Mouse (Mus musculus) midbrain, embryonic 10.5 days (tissue): Measurements from ENCODE around the gene Tmem88. TPM values are rescaled to one million over a fixed set of nuclear protein-coding genes. Genes with fewer than 3 reads are reported as not detected.
A peak's percentile ranks its signal among the peaks of the same experiment; 100 is the strongest.
"Not testable (repeated sequence)": the region's sequence is repeated elsewhere in the genome, so short reads cannot be mapped to it uniquely, and the experiment has no call there.

Experiments used
- DNase-seq: peaks from one replicate; pipeline ENCODE4 v3.0.0-alpha.2; 2017; ENCODE audit warnings: low spot score
- H3K27ac ChIP-seq: fragments of 300-500 bp; sonication (generic); replicated peaks from 2 replicates; pipeline ENCODE4 v1.5.1; 2016; ENCODE audit warnings: mild to moderate bottlenecking
- H3K27me3 ChIP-seq: fragments of 300-500 bp; sonication (generic); 2 replicates; pipeline ENCODE4 v1.6.1; 2016; ENCODE audit warnings: low read depth, mild to moderate bottlenecking; ENCODE audit not compliant: poor library complexity, severe bottlenecking
- H3K36me3 ChIP-seq: fragments of 300-500 bp; sonication (generic); 2 replicates; pipeline ENCODE4 v1.6.1; 2016; ENCODE audit warnings: mild to moderate bottlenecking, moderate library complexity
- H3K4me1 ChIP-seq: fragments of 300-500 bp; sonication (generic); 2 replicates; pipeline ENCODE4 v1.6.1; 2016
- H3K4me3 ChIP-seq: fragments of 300-500 bp; sonication (generic); 2 replicates; pipeline ENCODE4 v1.5.1; 2016; ENCODE audit warnings: mild to moderate bottlenecking, moderate library complexity
- H3K9me3 ChIP-seq: fragments of 300-500 bp; sonication (generic); replicated peaks from 2 replicates; pipeline ENCODE4 v1.6.1; 2016; ENCODE audit warnings: mild to moderate bottlenecking
- WGBS: fragments of 180-500 bp; shearing (Covaris S2); methylation state at CpG from one replicate; pipeline ENCODE4 v1.1.7; 2016; 5-methylcytosine and 5-hydroxymethylcytosine counted together
- polyA plus RNA-seq: library from polyadenylated mRNA; unstranded; fragments of >200 nt; fragmentation: Nextera tagmentation; extraction: Ambion mirVana; gene quantifications from 2 replicates; pipeline ENCODE4 v1.2.1, GENCODE M21; 2016

The Tmem88 gene
- polyA plus RNA-seq, 1 experiment from 2014 or later = 21.4 TPM

GRCm38 (mm10) chr11:69398486-69399200, 609 bp upstream of the Tmem88 start:
- peak; percentile 38 for DNase-seq
- Histone ChIP-seq H3K4me3 (peak overlapping the region; percentile 63), H3K4me1 (peaks cover 66% of the 10 kb centered on the region), H3K27ac (peak overlapping the region; percentile 79), H3K27me3 (peaks cover 28% of the 10 kb centered on the region), H3K36me3 (peaks cover 46% of the 10 kb centered on the region), H3K9me3 (no peaks in the 10 kb centered on the region)
- 3% methylated on average over 21 of the region's 21 CpGs for WGBS

- peak overlapping the region; percentile 79 for H3K27ac ChIP-seq
- peaks cover 36% of the 10 kb centered on the region for H3K36me3 ChIP-seq
- peak overlapping the region; percentile 63 for H3K4me3 ChIP-seq
- H3K4me1 ChIP-seq = peaks cover 66% of the 10 kb centered on the region
- DNase-seq = peak; percentile 63
- peaks cover 28% of the 10 kb centered on the region for H3K27me3 ChIP-seq
- WGBS = 2% methylated on average over 24 of the region's 24 CpGs
- H3K9me3 ChIP-seq = no peaks in the 10 kb centered on the region
These were observed 415 bp downstream of the Tmem88 start for GRCm38 (mm10) chr11:69397581-69398057.

GRCm38 (mm10) chr11:69396772-69397171, 1.3 kb downstream of the Tmem88 start:
- H3K27ac ChIP-seq = peak overlapping the region; percentile 99
- peaks cover 64% of the 10 kb centered on the region for H3K4me1 ChIP-seq
- peaks cover 28% of the 10 kb centered on the region for H3K27me3 ChIP-seq
- H3K9me3 ChIP-seq = no peaks in the 10 kb centered on the region
- peak; percentile 55 for DNase-seq
- WGBS = 22% methylated on average over 11 of the region's 11 CpGs
- H3K4me3 ChIP-seq = peak overlapping the region; percentile 63
- H3K36me3 ChIP-seq = peaks cover 32% of the 10 kb centered on the region

DNA sequence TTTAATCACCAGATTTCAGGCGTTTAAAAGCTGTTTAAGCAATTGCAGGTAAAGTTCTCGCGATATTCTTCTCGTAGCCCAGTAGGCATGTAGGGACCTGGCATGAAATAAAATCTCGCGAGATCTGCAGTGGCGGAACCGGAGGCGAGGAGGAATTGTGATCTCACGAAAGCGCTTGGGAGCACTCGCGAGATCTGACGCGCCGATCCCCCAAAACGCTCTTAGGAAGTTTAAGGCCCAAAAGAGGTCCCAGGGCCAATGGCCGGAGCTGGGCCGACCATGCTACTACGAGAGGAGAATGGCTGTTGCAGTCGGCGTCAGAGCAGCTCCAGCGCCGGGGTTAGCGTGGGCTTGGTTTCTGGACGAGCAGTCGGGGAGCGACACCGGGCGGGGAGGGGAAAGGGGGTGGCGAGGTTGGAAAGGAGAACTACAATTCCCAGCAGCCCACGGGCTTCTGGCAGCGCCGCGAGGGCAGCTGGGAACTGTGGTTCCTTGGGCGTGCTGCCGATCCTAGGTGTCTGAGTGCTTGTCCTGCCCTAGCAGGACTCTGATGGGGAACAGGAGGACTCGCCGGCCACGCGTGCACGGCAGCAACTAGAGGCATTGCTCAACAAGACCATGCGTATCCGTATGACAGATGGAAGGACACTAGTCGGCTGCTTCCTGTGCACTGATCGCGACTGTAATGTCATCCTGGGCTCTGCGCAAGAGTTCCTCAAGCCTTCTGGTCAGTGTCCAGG, 2.2 kb downstream of the Tmem88 start:
- peak overlapping the region; percentile 63 for H3K4me3 ChIP-seq
- peaks cover 54% of the 10 kb centered on the region for H3K4me1 ChIP-seq
- peak; percentile 97 for DNase-seq
- WGBS = under 1% methylated on average over 48 of the region's 48 CpGs
- H3K36me3 ChIP-seq = peaks cover 27% of the 10 kb centered on the region
- H3K27ac ChIP-seq = peak overlapping the region; percentile 99
- peaks cover 20% of the 10 kb centered on the region for H3K27me3 ChIP-seq
- H3K9me3 ChIP-seq = no peaks in the 10 kb centered on the region

- Histone ChIP-seq H3K27ac (peak within 1 kb of the TSS; percentile 99), H3K4me1 (peaks cover 51% of the 10 kb centered on the region), H3K36me3 (peaks cover 21% of the 10 kb centered on the region), H3K4me3 (peak within 1 kb of the TSS; percentile 63), H3K27me3 (peaks cover 14% of the 10 kb centered on the region)
- WGBS = 2% methylated on average over 24 of the region's 24 CpGs
- H3K9me3 ChIP-seq = not testable (repeated sequence)
- DNase-seq = peak; percentile 88
These were observed 2.8 kb downstream of the Tmem88 start, which contains the start of the genes Naa38 and Cyb5d1 for GRCm38 (mm10) chr11:69395235-69395633. Gene Naa38 (plus strand): TSS chr11:69395487. Gene Cyb5d1 (minus strand): TSS chr11:69395631.

GRCm38 (mm10) chr11:69394591-69395167, 3.4 kb downstream of the Tmem88 start:
- 2% methylated on average over 31 of the region's 31 CpGs for WGBS
- Histone ChIP-seq H3K27ac (peak overlapping the region; percentile 99), H3K4me1 (peaks cover 51% of the 10 kb centered on the region)

GRCm38 (mm10) chr11:69390400-69391034, 7.5 kb downstream of the Tmem88 start:
- Histone ChIP-seq H3K4me1 (peaks cover 15% of the 10 kb centered on the region), H3K4me3 (no peak overlapping the region), H3K27ac (no peak overlapping the region), H3K36me3 (peaks cover 10% of the 10 kb centered on the region), H3K27me3 (no peaks in the 10 kb centered on the region), H3K9me3 (no peaks in the 10 kb centered on the region)
- peak; percentile 55 for DNase-seq
- WGBS = 52% methylated on average over 10 of the region's 10 CpGs

More at GRCm38 (mm10) chr11:69394591-69395167, 3.4 kb downstream of the Tmem88 start:
- H3K9me3 ChIP-seq, H3K27me3 ChIP-seq: not testable (repeated sequence)
- DNase-seq = peak; percentile 44
- peaks cover 16% of the 10 kb centered on the region for H3K36me3 ChIP-seq
- H3K4me3 ChIP-seq = peak overlapping the region; percentile 63

- WGBS = 74% methylated on average over 14 of the region's 14 CpGs
- no peaks in the 10 kb centered on the region for H3K9me3 ChIP-seq
- H3K4me3 ChIP-seq = no peak overlapping the region
- H3K36me3 ChIP-seq = peaks cover 10% of the 10 kb centered on the region
- DNase-seq = no peak
- no peaks in the 10 kb centered on the region for H3K27me3 ChIP-seq
- H3K4me1 ChIP-seq = peaks cover 15% of the 10 kb centered on the region
- peak overlapping the region; percentile 17; the same call in 1 of the 2 replicates for H3K27ac ChIP-seq
These were observed 8.3 kb downstream of the Tmem88 start for GRCm38 (mm10) chr11:69389531-69390399.

DNA sequence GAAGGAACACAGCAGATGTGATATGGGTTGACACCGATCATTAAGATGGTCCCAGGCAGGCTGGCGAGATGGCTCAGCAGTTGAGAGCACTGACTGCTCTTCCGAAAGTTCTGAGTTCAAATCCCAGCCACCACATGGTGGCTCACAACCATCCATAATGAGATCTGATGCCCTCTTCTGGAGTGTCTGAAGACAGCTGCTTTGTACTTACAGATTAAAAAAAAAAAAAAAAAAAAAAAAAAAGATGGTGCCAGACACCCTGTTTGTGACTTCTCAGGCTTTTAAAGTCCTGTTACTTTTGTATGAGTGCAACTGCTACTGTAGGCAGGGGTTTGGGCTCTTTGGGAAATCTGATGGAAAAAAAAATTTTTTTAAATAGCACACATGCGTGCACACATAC, 9.4 kb downstream of the Tmem88 start:
- Histone ChIP-seq H3K4me3 (no peak overlapping the region), H3K27ac (no peak overlapping the region), H3K36me3 (peaks cover 10% of the 10 kb centered on the region), H3K27me3 (no peaks in the 10 kb centered on the region), H3K9me3 (no peaks in the 10 kb centered on the region), H3K4me1 (peaks cover 8% of the 10 kb centered on the region)
- DNase-seq = no peak
- 95% methylated on average over 4 of the region's 4 CpGs for WGBS

- no peak for DNase-seq
- H3K27ac ChIP-seq = no peak overlapping the region
- 87% methylated on average over 7 of the region's 7 CpGs for WGBS
- H3K4me3 ChIP-seq = no peak overlapping the region
- no peaks in the 10 kb centered on the region for H3K27me3 ChIP-seq
- H3K9me3 ChIP-seq = no peaks in the 10 kb centered on the region
- H3K4me1 ChIP-seq = peaks cover 8% of the 10 kb centered on the region
- H3K36me3 ChIP-seq = 0 out of 2 replicates have a peak, but pooled peaks cover 4% of the 10 kb centered on the region
These were observed 11.3 kb downstream of the Tmem88 start for GRCm38 (mm10) chr11:69386758-69387157.

DNA sequence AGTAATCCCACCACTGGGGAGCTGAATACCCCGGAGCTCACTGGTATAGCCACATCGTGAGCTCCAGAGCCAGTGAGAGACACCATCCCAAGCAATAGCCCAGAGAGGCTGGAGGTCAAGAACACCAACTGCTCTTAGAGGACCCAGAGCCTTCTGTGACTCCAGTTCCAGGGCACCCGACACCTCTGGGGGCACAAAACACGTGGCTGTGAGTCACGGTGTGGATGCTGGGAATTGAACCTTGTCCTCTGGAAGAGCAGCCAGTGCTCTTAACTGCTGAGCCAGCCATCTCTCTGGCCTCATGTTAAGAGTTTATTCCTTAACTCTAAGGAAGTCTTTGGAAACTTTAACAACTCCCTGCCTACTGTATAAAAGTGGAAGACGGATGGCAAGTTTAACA, 13.1 kb downstream of the Tmem88 start:
- no peaks in the 10 kb centered on the region for H3K9me3 ChIP-seq
- no peak overlapping the region for H3K4me3 ChIP-seq
- H3K27ac ChIP-seq = no peak overlapping the region
- no peaks in the 10 kb centered on the region for H3K36me3 ChIP-seq
- H3K27me3 ChIP-seq = no peaks in the 10 kb centered on the region
- no peak for DNase-seq
- 91% methylated on average over 6 of the region's 6 CpGs for WGBS
- peaks cover 5% of the 10 kb centered on the region for H3K4me1 ChIP-seq
